Mouse (Mus musculus): ENCODE data around the gene Lrmp.
"Not testable (repeated sequence)": the region's sequence is repeated elsewhere in the genome, so short reads cannot be mapped to it uniquely, and the experiment has no call there.

The Lrmp gene

DNA sequence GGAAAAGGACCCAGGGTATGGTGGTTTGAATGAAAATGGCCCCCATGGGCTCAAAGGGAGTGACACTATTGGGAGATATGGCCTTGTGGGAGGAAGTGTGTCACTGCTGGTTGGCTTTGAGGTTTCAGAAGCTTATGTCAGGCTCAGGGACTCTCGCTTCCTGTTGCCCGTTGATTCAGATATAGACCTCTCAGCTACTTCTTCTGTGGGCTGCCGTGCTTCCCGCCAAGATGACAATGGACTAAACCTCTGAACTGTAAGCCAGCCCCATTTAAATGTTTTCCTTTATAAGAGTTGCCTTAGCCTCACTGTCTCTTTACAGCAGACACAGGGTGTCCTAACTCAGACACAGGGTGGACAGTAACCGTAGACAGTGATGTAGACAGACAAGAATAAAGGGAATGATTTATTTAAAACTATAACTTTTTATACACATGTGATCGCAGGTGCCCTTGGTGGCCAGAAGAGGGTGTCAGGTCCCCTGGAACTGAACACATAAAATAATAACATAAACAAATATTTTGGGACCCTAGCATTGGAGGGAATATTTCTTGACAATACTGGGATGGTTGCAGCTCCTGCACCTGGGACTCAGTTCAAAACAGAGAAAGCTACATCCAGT, at the start of gene Lrmp:
TSS of gene Lrmp (plus strand) at position 178 of the 622 bp plus-strand sequence.
- no peak for DNase-seq

DNA sequence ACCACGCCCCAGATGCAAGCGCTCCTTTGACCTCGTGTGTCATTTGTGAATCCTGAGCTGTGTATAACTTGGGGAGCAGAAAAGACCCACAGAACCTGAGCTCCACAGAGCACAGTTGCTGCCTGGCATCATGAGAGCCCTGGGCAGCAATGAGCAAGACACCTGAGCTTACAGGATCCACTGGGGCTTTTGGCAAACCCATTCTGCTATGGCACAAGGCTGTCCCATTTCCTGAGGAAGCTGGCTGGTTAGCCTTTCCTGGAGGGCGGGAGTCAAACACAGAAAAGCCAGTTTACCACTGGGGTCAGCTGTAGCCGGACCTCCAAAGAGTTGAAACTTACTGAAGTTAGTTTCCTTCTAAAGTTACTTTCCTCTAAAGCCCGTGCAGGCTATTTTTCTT, 49.0 kb upstream of the Lrmp start:
- DNase-seq = no peak

DNA sequence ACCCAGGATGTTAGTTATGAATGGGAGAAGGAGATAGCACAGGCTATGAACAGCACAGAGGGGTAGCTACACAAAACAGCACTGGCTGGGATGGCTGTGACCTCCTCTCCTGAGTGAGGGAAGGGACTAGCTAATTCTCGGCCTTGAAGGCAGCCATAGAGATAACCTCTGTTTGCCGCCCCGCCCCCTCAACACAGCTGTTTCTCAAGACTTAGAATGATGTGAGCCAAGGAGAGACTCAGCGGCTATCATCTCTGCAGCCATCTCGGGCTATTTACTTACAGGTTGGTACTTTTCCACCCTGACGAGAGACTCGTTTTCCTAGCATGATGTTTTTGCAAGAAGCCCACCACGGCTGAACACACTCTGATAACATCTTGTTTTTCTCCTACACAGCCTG, 47.8 kb upstream of the Lrmp start:
- no peak for DNase-seq

DNA sequence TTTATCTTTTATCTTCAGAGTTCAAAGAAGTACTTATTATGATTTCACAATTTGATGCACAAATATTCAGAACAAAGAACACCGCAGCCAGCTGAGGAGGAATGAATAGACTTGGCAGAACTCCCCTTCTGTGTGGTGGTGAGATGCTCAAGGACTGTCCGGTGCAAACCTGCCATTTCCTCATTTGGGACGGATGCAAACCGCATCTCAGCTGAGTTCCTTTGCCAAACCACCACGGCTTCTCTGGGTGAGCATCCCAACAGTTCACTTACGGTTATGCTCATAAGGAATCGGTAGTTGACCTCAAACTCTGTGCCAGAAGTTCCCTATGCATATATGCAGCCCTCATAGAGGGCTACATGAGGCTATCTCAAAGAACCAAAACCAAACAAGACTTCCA, 46.1 kb upstream of the Lrmp start:
- no peak for DNase-seq

DNA sequence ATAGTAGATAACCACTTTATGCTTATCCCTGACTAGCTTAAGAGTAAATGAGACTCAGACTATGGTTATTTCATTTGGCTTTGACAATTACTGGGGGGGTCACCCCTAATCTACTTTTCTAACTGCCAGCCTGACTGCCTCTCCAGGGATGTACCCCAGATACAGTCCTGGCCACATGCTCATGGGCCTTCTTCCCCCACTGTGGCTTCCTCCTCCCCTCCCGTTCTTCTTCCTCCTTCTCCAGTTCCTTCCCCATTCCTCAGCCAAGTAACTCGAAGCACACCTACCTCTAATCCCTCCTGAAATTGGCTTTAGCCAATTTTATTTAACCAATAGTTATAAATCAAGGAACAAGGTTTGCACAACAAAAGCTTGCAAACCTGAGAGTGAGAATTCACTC, 45.5 kb upstream of the Lrmp start:
- no peak for DNase-seq

DNA sequence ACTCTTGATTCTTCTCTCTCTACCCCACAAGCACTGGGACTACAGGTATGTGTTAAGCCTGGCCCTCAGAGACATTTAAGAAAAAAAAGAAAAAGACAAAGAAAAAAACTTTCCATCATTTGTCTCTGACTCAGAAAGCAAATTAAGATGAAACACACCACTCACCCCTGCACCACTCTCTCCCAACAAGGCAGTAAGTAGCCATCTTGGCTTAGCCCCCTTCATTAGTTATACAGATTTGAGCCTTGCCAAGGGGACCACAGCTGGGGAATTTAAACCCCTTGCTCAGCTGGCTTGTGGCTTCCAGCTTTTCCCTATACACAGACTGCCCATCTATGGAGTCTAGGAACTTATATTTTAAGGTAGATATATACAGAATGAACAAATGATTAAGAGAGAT, 41.0 kb upstream of the Lrmp start:
- DNase-seq = no peak

DNA sequence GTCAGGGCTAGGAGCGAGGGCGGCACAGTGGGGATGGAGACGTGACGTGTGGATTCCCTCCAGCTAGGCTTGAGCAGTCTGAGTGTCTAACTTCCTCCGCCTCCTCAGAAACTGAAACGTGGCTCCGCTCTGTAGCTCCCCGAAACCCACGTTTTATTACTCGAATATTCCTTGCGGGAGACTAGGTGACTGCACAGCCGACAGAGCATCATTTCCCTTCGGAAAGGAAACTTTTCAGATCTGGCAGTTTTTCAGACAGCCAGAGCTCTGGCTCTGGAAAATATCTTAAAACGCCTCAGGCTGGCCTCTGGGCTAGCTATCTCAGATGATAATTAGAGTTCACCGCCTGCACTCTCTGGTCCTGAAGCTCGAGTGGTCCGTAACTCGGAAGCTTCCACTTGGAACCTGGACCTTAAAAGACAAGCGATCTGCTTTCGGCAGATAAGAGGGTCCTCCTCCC, 40.3 kb upstream of the Lrmp start:
- no peak for DNase-seq

DNA sequence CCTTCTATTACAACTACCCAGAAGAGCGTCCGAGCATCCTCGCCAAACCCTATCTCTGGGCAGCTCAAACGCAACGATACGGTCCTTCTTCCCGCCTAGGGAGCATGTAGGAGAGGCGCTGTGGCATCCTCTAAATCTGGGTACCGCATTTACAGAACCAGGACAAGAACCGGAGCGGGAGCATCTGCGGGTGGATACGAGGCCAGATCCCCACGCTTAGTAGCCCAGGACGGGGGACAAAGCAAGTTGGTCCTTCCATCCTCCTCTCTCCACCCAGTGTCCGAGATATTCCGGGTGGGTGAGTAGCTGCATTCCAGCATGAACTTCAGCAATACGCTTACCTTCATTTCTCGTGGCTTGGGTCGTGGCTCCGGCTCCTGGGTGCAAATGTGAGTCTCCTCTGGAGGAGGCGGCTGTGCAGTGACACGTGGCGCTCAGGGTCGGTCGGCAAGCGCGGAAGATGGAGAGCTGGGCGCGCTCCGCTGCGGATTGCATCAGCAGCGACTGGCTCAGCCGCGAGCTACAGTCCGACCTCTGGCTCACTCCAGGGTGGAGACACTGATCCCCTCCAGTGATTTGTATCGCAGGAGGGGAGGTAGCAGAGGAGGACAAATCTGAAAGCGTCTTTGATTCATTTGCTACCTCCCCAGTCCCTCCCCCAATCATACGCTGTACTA, 39.8 kb upstream of the Lrmp start, which contains the start of gene Bcat1:
TSS of gene Bcat1 (minus strand) at position 637 of the 677 bp plus-strand sequence.
- peak; percentile 14 for DNase-seq

DNA sequence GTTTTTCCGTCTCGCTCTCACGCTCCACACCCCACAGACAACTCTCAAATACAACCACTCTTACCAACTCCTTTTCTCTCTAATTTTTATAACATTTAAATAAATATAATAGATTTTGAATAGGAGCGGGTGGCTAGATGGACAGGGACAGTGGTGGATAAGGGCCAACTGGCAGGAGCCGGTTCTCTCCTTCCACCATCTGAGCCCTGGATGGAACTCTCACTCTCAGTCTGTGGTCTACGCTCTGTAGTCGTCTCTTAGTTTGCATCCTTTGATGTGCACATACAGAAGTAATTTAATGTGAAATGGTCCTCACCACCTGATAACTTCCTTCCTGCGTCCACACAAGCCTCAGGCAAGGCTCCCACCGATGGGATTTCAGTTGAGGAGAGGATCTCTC, 39.2 kb upstream of the Lrmp start:
- DNase-seq = no peak

DNA sequence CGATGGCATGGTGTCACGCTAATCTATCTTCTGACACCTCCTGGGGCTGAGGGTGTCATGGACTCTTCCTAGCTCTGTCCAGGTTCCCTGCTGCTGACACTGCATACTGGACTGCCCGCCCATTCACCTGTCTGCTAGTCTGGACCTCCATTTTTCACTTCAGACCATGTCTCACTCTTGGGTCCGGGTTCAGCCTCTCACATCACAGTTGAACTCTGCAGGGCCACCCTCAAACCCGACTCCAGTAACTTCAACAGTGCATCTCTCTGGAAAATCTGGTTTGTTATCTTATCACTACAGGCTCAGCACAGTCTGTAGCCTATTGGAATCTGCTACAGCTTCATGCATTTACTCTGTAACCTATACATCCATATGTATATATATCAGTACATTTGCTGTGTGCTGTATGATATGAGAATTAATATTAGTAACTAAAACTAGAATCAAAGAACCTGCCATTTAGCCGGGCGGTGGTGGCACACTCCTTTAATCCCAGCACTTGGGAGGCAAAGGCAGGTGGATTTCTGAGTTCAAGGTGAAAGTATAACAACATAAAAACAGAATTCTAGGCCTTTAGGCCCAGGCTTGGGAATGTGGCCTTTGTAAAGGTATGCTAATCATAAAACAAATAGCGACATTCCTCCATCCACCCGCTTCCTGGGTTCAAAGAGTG, 36.2 kb upstream of the Lrmp start:
- DNase-seq = no peak

DNA sequence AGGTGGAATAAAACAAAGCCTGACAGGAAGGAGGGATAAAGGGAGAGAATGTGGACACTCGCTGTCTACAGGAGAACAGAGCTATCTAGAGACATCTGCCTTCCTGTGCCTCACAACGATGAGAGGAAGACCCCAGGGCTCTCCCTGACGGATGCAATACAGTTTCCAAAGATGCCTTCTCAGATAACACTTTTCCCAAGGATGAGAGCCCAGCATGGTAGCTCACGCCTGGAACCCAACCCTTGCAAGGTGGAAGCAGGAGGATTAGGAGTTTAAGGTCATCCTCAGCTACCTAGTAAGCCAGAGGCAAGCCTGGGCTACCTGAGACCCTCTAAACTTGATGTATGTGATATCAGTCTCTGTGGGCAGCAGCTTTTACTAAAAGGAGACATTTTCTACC, 33.7 kb upstream of the Lrmp start:
- DNase-seq = no peak

DNA sequence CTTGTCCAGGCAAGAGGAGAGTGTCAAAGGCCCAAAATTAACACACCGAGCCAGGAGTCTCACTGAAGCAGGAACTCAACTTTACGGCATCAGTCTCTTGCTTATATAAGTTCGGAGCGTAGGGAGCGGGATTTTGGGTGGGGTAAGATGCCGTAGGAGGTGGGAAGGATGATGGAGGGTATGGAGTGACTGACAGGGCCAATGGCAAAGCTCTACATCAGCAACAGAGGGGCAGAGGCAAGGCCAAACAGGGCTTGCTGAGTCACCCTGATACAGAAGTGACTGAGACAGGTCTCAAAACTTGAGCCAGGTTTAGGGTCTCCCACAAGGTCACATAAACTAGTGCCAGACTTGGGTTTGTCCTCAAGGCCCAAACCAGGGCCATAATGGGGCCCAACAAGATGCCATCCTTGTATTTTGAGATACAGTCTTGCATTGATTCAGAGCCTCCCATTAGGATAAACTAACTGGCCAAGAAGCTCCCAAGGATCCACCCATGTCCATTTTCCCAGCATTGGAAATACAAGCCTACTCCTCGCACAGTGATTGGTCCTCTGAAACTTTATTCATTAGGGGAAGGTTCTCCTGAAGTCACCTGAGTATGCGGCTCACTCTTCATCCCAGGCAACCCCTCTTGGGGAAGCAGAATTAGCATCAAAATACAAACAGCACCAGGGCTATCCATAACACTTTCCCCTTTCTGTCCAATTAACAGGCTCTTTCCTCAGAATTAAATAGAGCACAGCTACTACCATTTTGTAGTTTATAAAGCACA, 30.9 kb upstream of the Lrmp start:
- no peak for DNase-seq

DNA sequence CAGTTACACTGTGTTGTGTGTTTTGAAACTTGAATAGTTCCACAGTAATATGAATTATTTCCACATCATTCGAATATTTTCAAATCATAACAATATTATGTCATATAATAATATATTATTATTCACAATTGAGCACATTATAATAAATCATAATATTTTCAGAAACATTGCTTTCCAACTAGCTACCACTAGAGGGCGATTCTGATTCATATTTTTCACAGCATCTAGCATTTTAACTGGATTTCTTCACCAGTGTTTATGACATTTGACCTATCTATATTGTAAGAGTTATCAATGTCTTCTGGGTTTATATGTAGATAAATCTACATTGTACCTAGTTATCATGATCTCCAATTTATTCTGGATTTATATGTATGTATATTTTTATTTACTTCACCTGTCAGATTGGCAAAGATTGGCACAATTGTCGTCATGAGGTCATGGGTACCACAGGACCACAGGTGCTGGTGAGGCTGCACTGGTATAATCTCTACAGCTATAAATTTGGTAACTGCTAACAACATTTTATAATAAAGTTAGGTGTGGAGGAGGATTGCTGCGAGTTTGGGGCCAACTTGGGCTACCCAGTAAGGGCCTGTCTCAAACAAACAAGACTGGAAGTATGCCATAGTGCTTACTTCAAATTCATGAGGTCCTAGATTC, 26.9 kb upstream of the Lrmp start:
- DNase-seq = no peak

DNA sequence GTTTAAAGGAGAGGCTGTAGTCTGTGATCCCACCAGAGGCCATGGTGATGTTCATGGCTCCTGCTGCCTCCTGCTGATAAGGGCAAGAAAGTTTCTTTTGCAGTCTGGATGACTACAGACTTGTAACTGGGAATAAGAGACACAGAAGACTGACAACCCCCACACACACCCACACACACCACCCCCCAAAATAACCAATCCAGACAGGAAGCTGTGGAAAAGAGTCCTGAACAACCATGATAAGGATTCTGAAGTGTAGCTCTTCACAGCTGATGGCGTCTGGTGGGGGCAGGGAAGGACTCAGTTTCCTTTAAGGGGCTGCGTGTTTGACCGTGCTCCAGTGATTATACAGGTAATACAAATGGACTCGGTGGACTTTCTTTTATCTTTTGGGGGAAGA, 26.1 kb upstream of the Lrmp start:
- DNase-seq = peak; percentile 9

DNA sequence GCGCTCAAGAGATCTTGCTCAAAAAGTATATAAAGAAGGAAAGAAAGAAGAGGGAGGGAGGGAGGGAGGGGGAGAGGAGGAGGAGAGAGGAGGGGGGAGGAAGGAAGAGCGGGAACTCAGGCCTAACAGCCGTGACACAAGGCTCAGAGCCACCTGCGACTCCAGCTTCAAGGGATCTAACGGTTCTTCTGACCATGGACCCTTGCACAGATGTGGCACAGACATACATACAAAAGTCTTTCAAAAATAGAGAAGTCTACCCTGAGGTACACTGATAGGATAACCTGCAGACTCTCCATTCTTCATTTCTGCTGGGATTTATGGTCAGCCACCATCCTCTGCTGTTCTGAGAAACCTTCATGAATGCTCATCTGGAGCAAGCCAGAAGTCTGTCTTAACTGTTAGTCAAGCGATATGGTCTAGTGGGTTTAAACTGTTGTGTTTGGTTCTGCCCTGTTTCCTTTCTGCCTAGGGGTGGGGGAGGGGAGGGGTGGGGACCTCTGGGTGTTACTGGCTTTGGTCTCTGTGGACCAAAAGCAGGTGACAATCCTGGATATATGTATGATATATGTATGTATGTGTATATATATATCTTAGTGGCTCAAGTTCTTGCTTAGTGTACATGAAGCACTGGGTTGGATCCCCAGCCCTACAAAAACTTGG, 25.1 kb upstream of the Lrmp start:
- no peak for DNase-seq

DNA sequence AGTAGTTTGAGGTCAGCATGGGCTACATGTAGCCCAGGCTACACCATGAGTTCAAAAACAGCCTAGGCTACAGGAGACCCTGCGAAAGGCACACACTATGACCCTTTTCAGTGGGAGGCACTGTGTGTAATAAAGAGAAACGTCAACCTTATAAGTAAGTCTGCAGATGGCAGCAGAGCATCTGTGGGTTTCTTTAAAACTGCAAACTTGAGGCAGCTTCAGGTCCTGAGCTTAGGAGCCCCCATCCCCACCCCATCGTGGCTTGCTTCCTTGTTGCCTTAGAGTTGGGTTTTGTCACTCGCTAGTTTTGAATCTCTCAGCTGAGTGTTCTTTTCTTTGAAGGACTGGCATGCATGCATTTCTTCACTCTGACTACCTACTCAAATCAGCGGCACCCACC, 24.5 kb upstream of the Lrmp start:
- no peak for DNase-seq

DNA sequence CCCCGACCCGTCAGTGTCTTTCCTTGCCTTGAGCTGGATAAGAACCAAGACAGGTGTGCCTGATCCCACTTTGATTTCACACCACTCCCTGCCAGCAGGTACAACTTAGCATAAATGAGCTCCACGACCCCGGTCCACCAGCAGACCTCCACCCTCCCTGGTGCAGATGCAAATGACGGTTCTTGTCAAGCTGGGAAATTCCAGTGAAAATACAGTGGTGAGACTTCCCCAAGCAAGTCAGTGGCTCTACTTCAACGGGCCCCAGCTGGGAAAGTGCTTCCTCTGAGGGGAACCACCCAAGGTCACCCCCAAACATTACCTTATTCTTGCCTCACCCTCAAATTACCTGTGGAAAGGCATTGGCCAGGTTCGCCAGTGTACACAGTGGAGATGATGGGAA, 23.5 kb upstream of the Lrmp start:
- DNase-seq = no peak

DNA sequence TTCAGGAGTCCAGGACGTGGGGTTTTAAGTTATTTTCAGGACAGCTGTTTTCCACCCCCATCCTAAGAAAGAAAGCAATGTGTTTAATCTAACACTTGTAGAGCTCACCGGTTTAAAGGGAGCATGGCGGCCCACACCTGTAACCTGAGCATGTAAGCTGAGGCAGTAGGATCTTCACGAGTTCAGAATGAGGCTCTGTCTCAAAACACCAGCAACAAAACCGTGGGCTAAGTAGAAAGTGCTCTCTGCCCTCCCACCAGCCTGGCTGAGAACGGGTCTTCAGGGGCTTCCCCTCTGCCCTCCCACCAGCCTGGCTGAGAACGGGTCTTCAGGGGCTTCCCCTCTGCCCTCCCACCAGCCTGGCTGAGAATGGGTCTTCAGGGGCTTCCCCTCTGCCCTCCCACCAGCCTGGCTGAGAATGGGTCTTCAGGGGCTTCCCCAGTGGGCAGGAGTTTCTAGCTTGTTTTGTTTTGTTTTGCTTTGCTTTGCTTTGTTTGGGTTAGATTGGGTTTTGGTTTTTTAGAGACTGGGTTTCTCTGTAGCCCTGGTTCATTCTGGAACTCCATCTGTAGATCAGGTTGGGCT, 22.3 kb upstream of the Lrmp start:
- not testable (repeated sequence) for DNase-seq

DNA sequence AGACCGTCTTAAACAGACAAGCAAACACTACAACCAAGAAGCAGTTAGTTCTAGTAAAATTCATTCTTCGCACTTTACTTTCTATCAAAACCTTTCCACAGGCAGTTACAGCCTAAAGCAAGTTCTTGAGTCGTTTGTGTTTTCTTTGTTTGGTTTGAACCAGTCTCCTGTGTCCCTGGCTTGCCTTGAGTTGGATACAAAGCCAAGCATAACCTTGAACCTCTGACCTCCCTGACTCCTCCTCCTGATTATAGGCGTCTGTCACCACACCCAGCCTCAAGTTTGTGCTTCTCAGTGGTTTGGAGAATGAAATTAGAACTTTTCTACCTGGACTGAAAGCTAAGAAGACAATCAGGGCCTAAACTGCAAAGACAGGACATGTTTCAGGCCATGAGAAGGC, 21.0 kb upstream of the Lrmp start:
- no peak for DNase-seq

DNA sequence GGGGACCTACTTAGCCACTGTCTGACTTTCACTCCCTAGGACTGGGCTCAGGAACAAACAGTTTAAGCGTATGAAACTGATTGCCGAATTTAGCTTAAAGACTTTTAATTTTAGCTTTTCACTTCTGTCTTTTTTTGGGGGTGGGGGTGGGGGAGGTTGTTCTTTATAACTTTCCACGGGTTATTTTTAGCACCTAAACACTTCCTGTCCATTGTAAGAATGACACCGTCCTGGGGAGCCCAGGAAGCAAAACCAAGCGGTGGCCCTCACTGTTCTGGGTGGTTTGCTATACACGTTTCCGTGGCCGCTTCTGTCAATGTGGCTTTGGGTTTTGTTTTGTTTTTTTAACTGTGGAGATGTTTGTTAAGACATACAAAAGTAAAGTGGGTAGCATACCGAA, 14.5 kb upstream of the Lrmp start:
- DNase-seq = no peak

DNA sequence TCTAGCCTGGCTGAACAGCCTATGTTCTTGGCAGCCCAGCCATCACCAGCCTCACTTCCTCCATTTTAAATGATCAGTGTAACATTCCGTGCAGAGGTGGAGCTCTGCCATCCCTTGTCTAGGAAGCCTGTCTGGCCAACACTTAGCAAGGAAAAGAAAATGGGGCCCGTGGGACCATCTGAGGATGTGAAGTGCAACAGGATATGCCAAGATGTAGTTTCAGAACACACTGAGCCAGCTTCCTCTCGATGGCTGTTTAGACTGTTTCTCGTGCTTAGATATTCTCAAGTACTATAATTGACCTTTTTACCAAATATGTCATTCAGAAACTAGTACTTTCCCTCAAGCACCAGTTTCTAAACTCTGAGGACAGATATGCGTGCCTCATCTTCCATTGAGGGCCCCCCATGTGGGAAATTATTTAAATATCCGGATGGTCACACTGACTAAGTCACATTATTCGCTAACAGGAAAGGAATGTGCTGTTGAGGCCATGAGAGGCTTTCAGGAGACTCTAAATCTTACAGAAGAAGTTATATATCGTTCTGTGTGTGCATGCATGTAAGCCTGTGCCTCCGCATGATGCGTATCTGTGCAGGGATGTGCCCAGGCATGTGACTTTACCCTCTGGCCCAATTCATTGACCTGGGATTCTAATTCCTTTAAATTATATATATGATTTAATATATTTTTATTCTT, 11.1 kb upstream of the Lrmp start:
- no peak for DNase-seq
